Mouse (Mus musculus) ES-Bruce4 (cell line): Measurements from ENCODE around the gene Grin3b. TPM values are rescaled to one million over a fixed set of nuclear protein-coding genes. Genes with fewer than 3 reads are reported as not detected.
A peak's percentile ranks its signal among the peaks of the same experiment; 100 is the strongest.

ENCODE experiments used
- H3K27ac ChIP-seq: 2 replicates; pipeline ENCODE4 v1.5.1; 2012; ENCODE audit warnings: low read length, inconsistent platforms; ENCODE audit not compliant: insufficient read depth
- H3K27me3 ChIP-seq: 2 replicates; pipeline ENCODE4 v1.6.1; 2012; ENCODE audit warnings: mild to moderate bottlenecking, low read length, inconsistent platforms; ENCODE audit not compliant: control insufficient read depth, poor library complexity, insufficient read depth, severe bottlenecking
- H3K36me3 ChIP-seq: 2 replicates; pipeline ENCODE4 v1.6.1; 2012; ENCODE audit warnings: inconsistent platforms, mild to moderate bottlenecking, low read length, moderate library complexity; ENCODE audit not compliant: control insufficient read depth, poor library complexity, insufficient read depth, severe bottlenecking
- H3K4me1 ChIP-seq: one replicate; pipeline ENCODE4 v1.8.1; 2011; ENCODE audit warnings: low read length; ENCODE audit not compliant: control insufficient read depth, insufficient read depth
- H3K4me3 ChIP-seq: 2 replicates; pipeline ENCODE4 v1.5.1; 2011; ENCODE audit warnings: low read depth, mild to moderate bottlenecking, low read length
- H3K9ac ChIP-seq: 2 replicates; pipeline ENCODE4 v1.6.1; 2012; ENCODE audit warnings: low read depth, mild to moderate bottlenecking, inconsistent platforms; ENCODE audit not compliant: poor library complexity, severe bottlenecking
- H3K9me3 ChIP-seq: replicated peaks from 2 replicates; pipeline ENCODE4 v1.6.1; 2012; ENCODE audit warnings: mild to moderate bottlenecking, low read length, inconsistent platforms; ENCODE audit not compliant: control insufficient read depth, poor library complexity, insufficient read depth, severe bottlenecking
- CTCF ChIP-seq: IDR thresholded peaks from one replicate; pipeline ENCODE4 v1.8.1; 2011; ENCODE audit warnings: low read depth, low read length
- EP300 ChIP-seq: IDR thresholded peaks from 2 replicates; pipeline ENCODE4 v1.6.1; 2011; ENCODE audit warnings: low read depth, low read length; ENCODE audit not compliant: insufficient read depth
- POLR2A ChIP-seq: IDR thresholded peaks from one replicate; pipeline ENCODE4 v1.8.1; 2011; ENCODE audit warnings: low read length; ENCODE audit not compliant: insufficient read depth
- polyA plus RNA-seq: library from polyadenylated mRNA; stranded (reverse); fragments of >200 nt; gene quantifications from 2 replicates; pipeline ENCODE4 v1.2.4, GENCODE M21; 2011; ENCODE audit warnings: low read depth; ENCODE audit not compliant: missing spikeins, insufficient read depth, insufficient read length

The Grin3b gene
- polyA plus RNA-seq, 1 experiment: not detected

DNA sequence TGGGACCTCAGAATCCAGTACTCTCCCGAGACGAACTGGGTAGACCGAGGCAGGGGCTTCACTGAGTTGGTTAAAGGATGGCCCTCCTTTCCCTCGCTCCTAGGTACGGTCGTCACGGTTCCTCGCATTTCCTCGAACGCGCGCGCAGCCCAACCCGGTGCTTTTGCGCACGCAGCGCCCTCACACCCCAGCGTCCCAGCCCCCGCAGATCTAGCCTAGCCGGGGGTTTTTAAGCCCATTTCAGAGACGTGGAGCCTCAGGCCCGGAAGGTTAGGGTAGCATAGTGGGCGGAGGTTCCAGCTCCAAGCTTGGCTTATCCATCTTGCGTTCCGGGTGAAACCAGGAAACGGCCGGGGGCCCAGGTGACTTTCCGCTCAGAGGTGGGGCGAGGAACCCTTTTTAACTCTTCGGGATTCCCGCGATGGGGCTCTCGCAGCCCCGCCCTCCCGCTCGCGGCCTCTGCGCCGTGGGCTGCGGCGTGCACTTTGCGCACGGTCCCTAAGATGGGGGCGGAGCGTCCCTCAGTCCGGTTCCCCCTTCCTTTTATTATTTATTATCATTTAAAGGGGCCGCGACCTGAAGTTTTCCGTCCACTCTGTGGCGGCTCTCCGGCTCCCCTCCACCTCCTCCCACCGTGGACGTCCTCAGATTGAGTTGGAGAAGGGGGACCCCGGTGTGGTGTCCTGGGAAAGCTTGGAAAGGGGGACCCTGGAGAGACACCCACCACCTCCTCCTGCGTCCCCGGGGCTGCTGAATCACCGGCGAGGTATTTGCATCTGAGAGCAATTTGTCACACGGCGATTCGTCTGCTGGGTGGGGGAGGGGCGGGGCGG lies 43.8 kb upstream of the Grin3b start, which contains the start of gene Arid3a:
Gene Arid3a (plus strand): TSS at position 553 of the 833 bp plus-strand sequence.
- no peak for TF ChIP-seq CTCF
- TF ChIP-seq POLR2A: no peak
- peak; percentile 53; the same call in 1 of the 2 replicates for TF ChIP-seq EP300
- Histone ChIP-seq H3K9me3 (no peaks in the 10 kb centered on the region), H3K27me3 (no peaks in the 10 kb centered on the region), H3K4me1 (no peaks in the 10 kb centered on the region), H3K27ac (no peak within 1 kb of the TSS), H3K36me3 (no peaks in the 10 kb centered on the region), H3K4me3 (peak within 1 kb of the TSS; percentile 86), H3K9ac (peak within 1 kb of the TSS; percentile 88)

DNA sequence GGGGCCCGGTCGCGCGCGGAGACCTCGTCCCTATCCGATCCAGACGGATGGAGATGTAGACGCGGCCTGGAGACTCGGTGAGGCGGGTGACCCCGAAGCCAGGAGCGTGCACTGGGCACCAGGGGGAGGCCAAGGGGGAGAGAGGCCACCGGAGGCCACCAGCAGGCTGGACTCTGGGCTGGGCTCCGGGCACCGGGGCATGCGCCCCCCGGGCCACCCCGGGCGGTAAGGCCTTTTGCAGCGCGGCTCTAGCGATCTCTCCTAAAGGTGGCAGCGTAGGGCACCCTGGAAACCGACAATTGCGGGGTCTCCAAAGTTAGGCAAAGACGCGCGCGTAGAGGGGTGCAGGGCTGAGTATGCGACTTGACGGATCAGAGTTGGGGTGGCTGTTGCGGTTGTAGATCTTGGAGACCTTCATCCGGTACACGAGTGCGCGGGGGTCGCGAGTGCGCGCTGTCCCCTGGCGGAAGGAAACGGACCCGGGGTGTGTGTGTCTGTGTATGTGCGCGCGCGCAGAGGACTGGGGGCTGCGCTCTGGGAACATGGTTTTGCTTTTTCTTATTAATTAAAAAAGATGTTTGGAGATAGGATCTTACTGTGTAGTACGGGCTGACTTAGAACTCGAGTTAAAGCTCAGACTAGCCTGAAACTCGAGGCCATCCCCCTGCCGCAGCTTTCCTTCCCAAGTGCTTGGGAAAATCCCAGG lies 43.0 kb upstream of the Grin3b start:
- no peak for TF ChIP-seq CTCF
- Histone ChIP-seq H3K4me1 (no peaks in the 10 kb centered on the region), H3K27ac (no peak overlapping the region), H3K9me3 (no peaks in the 10 kb centered on the region), H3K27me3 (no peaks in the 10 kb centered on the region), H3K36me3 (no peaks in the 10 kb centered on the region), H3K9ac (peak overlapping the region; percentile 88), H3K4me3 (peak overlapping the region; percentile 86)

- Histone ChIP-seq H3K9me3 (no peaks in the 10 kb centered on the region), H3K27ac (no peak overlapping the region), H3K4me3 (peak overlapping the region; percentile 86), H3K36me3 (no peaks in the 10 kb centered on the region), H3K4me1 (no peaks in the 10 kb centered on the region), H3K9ac (peak overlapping the region; percentile 88), H3K27me3 (no peaks in the 10 kb centered on the region)
- TF ChIP-seq CTCF (no peak), POLR2A (no peak), EP300 (no peak)
Observed at GRCm38 (mm10) chr10:79928030-79928694, 42.4 kb upstream of the Grin3b start.

GRCm38 (mm10) chr10:79928907-79929701 lies 41.4 kb upstream of the Grin3b start:
- no peak overlapping the region for H3K9ac ChIP-seq
- H3K36me3 ChIP-seq: no peaks in the 10 kb centered on the region
- no peaks in the 10 kb centered on the region for H3K27me3 ChIP-seq
- no peaks in the 10 kb centered on the region for H3K9me3 ChIP-seq
- H3K27ac ChIP-seq: no peak overlapping the region
- no peaks in the 10 kb centered on the region for H3K4me1 ChIP-seq
- TF ChIP-seq EP300: no peak
- no peak for TF ChIP-seq CTCF
- TF ChIP-seq POLR2A: no peak
- H3K4me3 ChIP-seq: no peak overlapping the region

DNA sequence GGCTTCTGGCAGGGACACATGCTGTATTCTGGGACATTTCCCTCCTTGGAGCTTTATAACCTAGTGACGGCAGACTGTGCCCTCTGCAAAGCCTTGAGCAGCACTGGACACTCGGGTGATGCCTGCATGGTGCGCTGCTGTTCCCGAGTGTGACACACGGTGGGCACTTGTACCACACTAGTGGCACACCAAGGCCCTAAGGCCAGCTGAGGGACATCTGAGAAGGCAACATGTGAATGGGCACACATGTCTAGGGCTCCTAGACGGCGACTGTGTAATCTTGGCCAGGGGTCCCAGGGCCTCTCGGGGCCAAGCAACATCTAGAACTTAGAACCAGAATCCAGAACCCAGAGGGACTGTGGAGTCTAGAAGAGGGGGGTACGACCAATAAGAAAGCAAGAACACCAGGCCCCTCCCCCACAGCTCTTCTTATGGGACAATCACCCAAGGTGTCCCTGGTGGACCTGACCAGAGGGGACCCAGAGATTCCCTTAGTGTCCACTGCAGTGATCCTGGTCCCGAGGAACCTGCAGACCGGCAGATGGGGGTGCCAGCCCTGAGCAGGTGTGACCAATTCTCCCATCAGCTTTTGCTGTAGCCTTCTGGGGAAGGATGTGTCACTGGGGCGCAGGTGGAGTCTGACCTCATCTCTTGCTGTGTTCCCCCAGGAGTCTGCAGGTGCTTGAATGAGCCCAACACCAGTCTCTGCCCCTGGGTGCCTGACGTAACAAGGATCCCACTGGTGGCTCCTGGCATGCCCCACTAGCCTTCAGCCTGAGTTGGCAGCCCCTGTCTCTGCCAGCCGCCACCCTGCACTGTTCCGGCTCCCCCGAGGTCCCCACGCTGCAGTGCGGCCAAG lies 40.3 kb upstream of the Grin3b start:
- Histone ChIP-seq H3K4me1 (no peaks in the 10 kb centered on the region), H3K27ac (no peak overlapping the region), H3K9me3 (no peaks in the 10 kb centered on the region), H3K4me3 (no peak overlapping the region), H3K9ac (no peak overlapping the region), H3K27me3 (no peaks in the 10 kb centered on the region), H3K36me3 (no peaks in the 10 kb centered on the region)
- TF ChIP-seq EP300 (no peak), CTCF (no peak), POLR2A (no peak)
